Mouse (Mus musculus): Measurements from ENCODE around the gene Panx2. TPM values are rescaled to one million over a fixed set of nuclear protein-coding genes. Genes with fewer than 3 reads are reported as not detected.

Panx2 gene
- polyA plus RNA-seq, 1 experiment from 2014 or later, result 1.3 TPM

DNA sequence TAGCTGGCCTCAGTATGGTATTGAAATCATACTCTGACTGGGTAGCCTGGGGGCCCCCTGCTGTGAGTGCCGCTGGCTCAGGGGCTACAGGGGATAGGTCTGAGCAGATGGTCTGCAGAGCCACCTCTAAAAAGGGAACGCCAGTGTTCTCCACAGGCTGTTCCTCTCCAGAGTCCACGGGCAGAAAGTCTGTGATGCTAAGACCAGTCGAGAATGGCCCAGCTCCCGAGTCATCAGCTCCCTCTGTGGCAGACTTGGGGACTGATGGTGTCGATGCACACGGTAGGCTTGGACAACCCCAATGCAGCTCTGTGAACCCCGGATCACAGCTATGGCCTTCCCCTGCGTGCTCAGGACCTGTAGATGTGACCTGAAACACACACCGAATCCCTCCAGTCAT, 44.4 kb downstream of the Panx2 start:
- peaks cover 98% of the 10 kb centered on the region for H3K36me3 ChIP-seq (replicated peaks)
- H3K4me3 ChIP-seq (replicated peaks), result no peak overlapping the region
- no peak overlapping the region for H3K27ac ChIP-seq
- no peaks in the 10 kb centered on the region for H3K9me3 ChIP-seq
- no peak overlapping the region for H3K9ac ChIP-seq
- no peaks in the 10 kb centered on the region for H3K27me3 ChIP-seq
- 88% methylated on average over 10 of the region's 10 CpGs for WGBS
- ATAC-seq (ENCODE audit: low FRiP score), result no peak
- H3K4me1 ChIP-seq, result no peaks in the 10 kb centered on the region
- H3K4me2 ChIP-seq, result no peak overlapping the region

DNA sequence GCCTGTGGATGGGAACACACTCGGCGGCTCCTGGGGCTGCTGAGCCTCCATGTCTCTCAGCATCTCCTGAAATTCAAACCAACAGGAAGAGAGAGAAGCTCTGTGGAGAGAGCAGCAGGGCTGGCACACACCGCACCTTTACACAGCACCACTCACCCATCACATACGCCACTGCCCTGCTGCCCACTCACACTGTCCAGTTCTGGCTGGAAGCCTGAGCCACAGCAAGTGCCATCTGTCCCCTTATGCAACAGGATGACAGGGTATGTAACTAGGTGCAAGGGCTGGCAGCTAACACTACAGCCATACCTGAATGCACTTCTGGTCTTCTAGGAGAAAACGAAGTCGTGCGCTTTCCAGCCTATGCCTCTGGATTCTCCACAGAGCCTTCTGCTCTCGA, 44.9 kb downstream of the Panx2 start:
- Histone ChIP-seq H3K27ac (no peak overlapping the region), H3K9me3 (no peaks in the 10 kb centered on the region), H3K4me3 (replicated peaks) (no peak overlapping the region), H3K9ac (no peak overlapping the region), H3K27me3 (no peaks in the 10 kb centered on the region), H3K4me1 (no peaks in the 10 kb centered on the region), H3K36me3 (replicated peaks) (peaks cover 98% of the 10 kb centered on the region), H3K4me2 (no peak overlapping the region)
- WGBS, result 96% methylated on average over 8 of the region's 8 CpGs
- ATAC-seq (ENCODE audit: low FRiP score), result no peak

DNA sequence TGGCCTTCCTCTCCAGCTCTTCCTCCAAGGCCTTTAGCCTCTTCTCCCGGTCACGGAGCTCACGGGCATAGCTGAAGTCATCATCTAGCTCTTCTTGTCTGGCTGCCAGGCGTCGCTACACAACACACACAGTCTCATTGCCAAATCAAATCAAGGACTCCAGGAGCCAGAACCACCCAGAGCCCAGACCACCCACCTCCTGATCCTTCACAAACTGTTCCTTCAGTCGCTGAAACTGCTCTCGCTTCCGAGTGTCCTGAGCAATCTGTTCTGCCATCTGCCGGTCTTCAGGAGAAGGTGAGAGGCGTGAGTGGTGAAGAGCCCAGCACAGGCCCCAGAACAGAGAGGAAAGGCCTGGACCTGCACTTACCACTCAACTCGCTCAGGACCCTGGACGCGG, 46.5 kb downstream of the Panx2 start:
- Histone ChIP-seq H3K27me3 (no peaks in the 10 kb centered on the region), H3K9ac (no peak overlapping the region), H3K4me3 (replicated peaks) (no peak overlapping the region), H3K4me1 (no peaks in the 10 kb centered on the region), H3K36me3 (replicated peaks) (peaks cover 98% of the 10 kb centered on the region), H3K4me2 (no peak overlapping the region), H3K27ac (no peak overlapping the region), H3K9me3 (no peaks in the 10 kb centered on the region)
- no peak for ATAC-seq (ENCODE audit: low FRiP score)
- 90% methylated on average over 13 of the region's 13 CpGs for WGBS

DNA sequence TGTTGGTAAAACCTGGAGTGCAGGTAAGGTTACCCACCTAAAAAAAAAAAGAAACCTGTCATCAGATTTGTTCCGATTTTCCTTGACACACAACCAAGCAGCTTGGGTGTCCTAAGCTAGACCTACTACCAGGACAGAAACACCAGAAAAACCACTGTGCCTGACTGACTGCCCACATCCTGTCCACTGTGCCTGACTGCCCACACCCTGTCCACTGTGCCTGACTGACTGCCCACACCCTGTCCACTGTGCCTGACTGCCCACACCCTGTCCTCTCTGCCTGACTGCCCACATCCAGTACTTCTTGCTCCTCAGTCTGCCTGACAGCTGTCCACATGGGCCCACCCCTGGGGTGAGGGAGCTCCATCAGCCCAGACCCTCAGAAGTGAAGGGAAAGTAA, 47.4 kb downstream of the Panx2 start:
- H3K27me3 ChIP-seq, result no peaks in the 10 kb centered on the region
- H3K4me2 ChIP-seq, result no peak overlapping the region
- no peaks in the 10 kb centered on the region for H3K9me3 ChIP-seq
- H3K4me1 ChIP-seq, result no peaks in the 10 kb centered on the region
- H3K27ac ChIP-seq, result no peak overlapping the region
- no peak for ATAC-seq (ENCODE audit: low FRiP score)
- peaks cover 97% of the 10 kb centered on the region for H3K36me3 ChIP-seq (replicated peaks)
- 94% methylated on average over 1 of the region's 1 CpGs for WGBS
- no peak overlapping the region for H3K9ac ChIP-seq
- no peak overlapping the region for H3K4me3 ChIP-seq (replicated peaks)

DNA sequence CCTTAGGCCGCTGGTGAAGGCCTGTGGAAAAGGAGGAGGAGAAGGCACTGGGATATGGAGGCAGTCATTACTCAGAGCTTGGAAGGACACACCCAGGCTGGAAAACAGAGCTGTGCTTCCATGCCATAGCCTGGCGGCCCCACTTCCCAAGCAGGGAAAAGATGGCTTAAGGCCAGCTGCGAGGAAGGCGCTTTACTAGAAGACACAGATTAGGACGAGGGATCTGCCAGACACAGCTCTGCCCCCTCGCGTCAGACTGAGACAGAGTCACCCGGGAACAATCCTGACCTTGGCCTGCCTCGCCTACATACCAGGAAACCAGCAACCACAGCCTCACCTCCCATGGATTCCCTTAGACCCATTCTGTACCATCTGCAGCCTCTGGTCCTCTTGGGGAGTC, 50.6 kb downstream of the Panx2 start:
- no peaks in the 10 kb centered on the region for H3K4me1 ChIP-seq
- H3K9me3 ChIP-seq, result no peaks in the 10 kb centered on the region
- no peak for ATAC-seq (ENCODE audit: low FRiP score)
- no peak overlapping the region for H3K4me3 ChIP-seq (replicated peaks)
- no peak overlapping the region for H3K4me2 ChIP-seq
- no peak overlapping the region for H3K9ac ChIP-seq
- peaks cover 91% of the 10 kb centered on the region for H3K36me3 ChIP-seq (replicated peaks)
- 90% methylated on average over 9 of the region's 9 CpGs for WGBS
- no peak overlapping the region for H3K27ac ChIP-seq
- H3K27me3 ChIP-seq, result no peaks in the 10 kb centered on the region

DNA sequence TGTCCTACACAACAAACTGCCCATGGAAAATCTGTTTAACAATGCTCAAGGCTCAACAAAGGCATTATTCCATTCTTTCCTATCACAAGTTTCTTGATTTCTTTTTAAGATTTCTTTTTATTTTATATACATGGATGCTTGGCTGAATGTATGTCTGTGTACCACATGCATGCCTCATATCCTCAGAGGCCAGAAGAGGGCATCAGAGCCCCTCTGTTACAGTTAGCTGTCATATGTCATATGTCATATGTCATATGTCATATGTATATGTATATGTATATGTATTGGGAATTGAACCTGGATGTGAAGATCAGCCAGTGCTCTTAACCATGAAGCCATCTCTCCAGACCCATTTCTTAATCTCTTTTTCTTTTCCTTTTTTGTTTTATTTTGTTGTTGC, 58.5 kb downstream of the Panx2 start:
- no peaks in the 10 kb centered on the region for H3K9me3 ChIP-seq
- H3K9ac ChIP-seq, result no peak overlapping the region
- peaks cover 65% of the 10 kb centered on the region for H3K36me3 ChIP-seq (replicated peaks)
- H3K27ac ChIP-seq, result no peak overlapping the region
- ATAC-seq (ENCODE audit: low FRiP score), result no peak
- H3K4me3 ChIP-seq (replicated peaks), result no peak overlapping the region
- no peak overlapping the region for H3K4me2 ChIP-seq
- H3K27me3 ChIP-seq, result no peaks in the 10 kb centered on the region
- H3K4me1 ChIP-seq, result peaks cover 32% of the 10 kb centered on the region

DNA sequence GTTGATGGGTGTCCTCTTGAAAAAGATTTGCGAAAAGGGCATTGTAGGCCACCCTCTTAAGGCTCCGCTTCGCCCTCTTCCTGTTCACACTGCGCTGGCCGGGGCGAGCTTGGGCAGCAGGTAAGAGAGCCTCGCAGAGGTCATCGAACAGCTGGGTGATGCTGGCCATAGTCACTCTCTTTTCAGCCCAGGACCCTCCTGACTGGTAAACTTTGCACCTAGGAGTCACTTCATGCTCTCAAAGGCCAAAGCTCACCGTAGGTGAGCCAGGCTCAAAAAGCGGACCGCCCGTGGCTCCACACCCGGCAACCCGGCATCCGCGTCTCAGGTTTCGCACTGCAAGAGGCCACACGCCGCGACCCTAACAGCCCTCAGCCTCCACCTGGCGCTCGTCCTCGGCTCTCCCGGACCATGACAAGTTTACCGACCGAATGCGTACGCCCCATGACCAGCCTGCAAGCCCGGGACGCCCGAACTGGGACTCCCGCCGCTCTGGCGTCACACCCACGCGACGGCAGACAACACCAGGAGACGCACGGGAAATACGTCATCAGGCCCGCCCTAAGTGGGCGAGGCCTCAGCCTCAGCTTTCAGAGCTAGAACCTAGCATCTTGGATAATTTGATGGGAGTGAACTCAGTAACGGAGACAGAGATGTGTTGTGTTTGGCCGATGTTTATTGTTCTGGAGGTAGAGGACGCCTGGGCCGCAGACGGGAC, 63.3 kb downstream of the Panx2 start, which contains the start of gene Tubgcp6:
Gene Tubgcp6 (minus strand): TSS at position 464 of the 718 bp plus-strand sequence.
- Histone ChIP-seq H3K27ac (peak within 1 kb of the TSS; percentile 84), H3K4me2 (peak within 1 kb of the TSS; percentile 96), H3K36me3 (replicated peaks) (peaks cover 33% of the 10 kb centered on the region), H3K4me1 (peaks cover 47% of the 10 kb centered on the region), H3K4me3 (replicated peaks) (peak within 1 kb of the TSS; percentile 86), H3K9me3 (no peaks in the 10 kb centered on the region), H3K9ac (peak within 1 kb of the TSS; percentile 82), H3K27me3 (no peaks in the 10 kb centered on the region)
- peak; percentile 87 for ATAC-seq (ENCODE audit: low FRiP score)
- WGBS, result under 1% methylated on average over 47 of the region's 47 CpGs

Other genes starting within 250 kb of the Panx2 start
- gene Alg12, start 240.4 kb upstream of the Panx2 start, polyA plus RNA-seq (2016; fragmentation: Nextera tagmentation; extraction: Ambion mirVana), result 8.3 and 8.9 TPM in 2 replicates
- 63.1 and 64.3 TPM in 2 replicates for gene Creld2, start 240.1 kb upstream of the Panx2 start, polyA plus RNA-seq (2016; fragmentation: Nextera tagmentation; extraction: Ambion mirVana)
- 46.0 and 49.4 TPM in 2 replicates for gene Pim3, start 197.5 kb upstream of the Panx2 start, polyA plus RNA-seq (2016; fragmentation: Nextera tagmentation; extraction: Ambion mirVana)
- 0.14 and 0.17 TPM in 2 replicates for gene Ttll8, start 105.3 kb upstream of the Panx2 start, polyA plus RNA-seq (2016; fragmentation: Nextera tagmentation; extraction: Ambion mirVana)
- 15.5 and 16.3 TPM in 2 replicates for gene Mlc1, start 80.7 kb upstream of the Panx2 start, polyA plus RNA-seq (2016; fragmentation: Nextera tagmentation; extraction: Ambion mirVana)
- gene Mov10l1, start 76.8 kb upstream of the Panx2 start, polyA plus RNA-seq (2016; fragmentation: Nextera tagmentation; extraction: Ambion mirVana), result not detected in 2 replicates
- 46.3 and 48.8 TPM in 2 replicates for gene Trabd, start 15.4 kb downstream of the Panx2 start, polyA plus RNA-seq (2016; fragmentation: Nextera tagmentation; extraction: Ambion mirVana)
- gene Selenoo, start 29.4 kb downstream of the Panx2 start, polyA plus RNA-seq (2016; fragmentation: Nextera tagmentation; extraction: Ambion mirVana), result 23.1 and 24.4 TPM in 2 replicates
- 27.4 and 27.7 TPM in 2 replicates for gene Tubgcp6, start 63.4 kb downstream of the Panx2 start, polyA plus RNA-seq (2016; fragmentation: Nextera tagmentation; extraction: Ambion mirVana)
- gene Hdac10, start 69.0 kb downstream of the Panx2 start, polyA plus RNA-seq (2016; fragmentation: Nextera tagmentation; extraction: Ambion mirVana), result 20.5 TPM in 2 replicates
- gene Mapk12, start 81.0 kb downstream of the Panx2 start, polyA plus RNA-seq (2016; fragmentation: Nextera tagmentation; extraction: Ambion mirVana), result 14.2 and 16.7 TPM in 2 replicates
- 46.9 and 47.4 TPM in 2 replicates for gene Mapk11, start 89.9 kb downstream of the Panx2 start, polyA plus RNA-seq (2016; fragmentation: Nextera tagmentation; extraction: Ambion mirVana)
- gene Plxnb2, start 121.1 kb downstream of the Panx2 start, polyA plus RNA-seq (2016; fragmentation: Nextera tagmentation; extraction: Ambion mirVana), result 174 and 182 TPM in 2 replicates
- gene Dennd6b, start 136.8 kb downstream of the Panx2 start, polyA plus RNA-seq (2016; fragmentation: Nextera tagmentation; extraction: Ambion mirVana), result 38.8 and 44.0 TPM in 2 replicates
- gene Ppp6r2, start 151.8 kb downstream of the Panx2 start, polyA plus RNA-seq (2016; fragmentation: Nextera tagmentation; extraction: Ambion mirVana), result 47.1 and 57.2 TPM in 2 replicates

All from forebrain, embryonic 12.5 days (tissue).